Mouse (Mus musculus): ENCODE measurements around the gene Ccdc40. TPM values are rescaled to one million over a fixed set of nuclear protein-coding genes. Genes with fewer than 3 reads are reported as not detected.

Gene Ccdc40
- polyA plus RNA-seq, 1 experiment from 2014 or later: 12.1 TPM

DNA sequence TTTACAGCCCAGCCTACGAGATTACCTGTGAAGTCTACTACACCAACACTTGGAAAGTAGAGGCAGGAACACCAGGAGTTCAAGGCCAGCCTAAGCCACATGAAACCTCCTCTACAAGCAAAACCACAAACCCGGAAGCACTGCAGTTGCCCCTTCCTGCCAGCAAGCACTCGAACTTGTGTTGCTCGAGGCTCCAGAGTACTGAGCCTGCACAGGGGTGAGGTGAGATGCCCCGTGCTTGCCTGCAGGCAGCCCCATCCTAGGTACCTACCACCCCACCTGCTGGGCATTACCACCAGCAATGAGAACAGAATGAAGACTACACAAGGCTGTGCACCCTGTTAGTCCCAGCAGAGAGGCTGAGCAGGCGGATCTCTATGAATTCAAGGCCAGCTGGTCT, 69.6 kb downstream of the Ccdc40 start:
- 0 out of 2 replicates have a peak overlapping the region, but pooled peaks have one; percentile 3 for H3K4me2 ChIP-seq (ENCODE audit: low read depth, low read length)
- no peaks in the 10 kb centered on the region for H3K9me3 ChIP-seq (replicated peaks; ENCODE audit: control insufficient read depth, low read length)
- 79% methylated on average over 6 of the region's 6 CpGs for WGBS
- H3K4me3 ChIP-seq (ENCODE audit: low read depth, low read length): no peak overlapping the region
- H3K27me3 ChIP-seq (ENCODE audit: control insufficient read depth, insufficient read depth, low read length): no peaks in the 10 kb centered on the region
- no peak overlapping the region for H3K9ac ChIP-seq (replicated peaks; ENCODE audit: low read length)
- no peak for ATAC-seq (replicated peaks; ENCODE audit: insufficient number of reproducible peaks, low FRiP score, low TSS enrichment, low read depth)
- no peak for DNase-seq (ENCODE audit: low spot score)
- H3K27ac ChIP-seq (replicated peaks; ENCODE audit: low read depth, low read length): no peak overlapping the region
- no peaks in the 10 kb centered on the region for H3K4me1 ChIP-seq (ENCODE audit: control insufficient read depth, insufficient read depth, low read length)
- peaks cover 21% of the 10 kb centered on the region for H3K36me3 ChIP-seq (replicated peaks; ENCODE audit: control insufficient read depth, insufficient read depth, low read depth, low read length)

DNA sequence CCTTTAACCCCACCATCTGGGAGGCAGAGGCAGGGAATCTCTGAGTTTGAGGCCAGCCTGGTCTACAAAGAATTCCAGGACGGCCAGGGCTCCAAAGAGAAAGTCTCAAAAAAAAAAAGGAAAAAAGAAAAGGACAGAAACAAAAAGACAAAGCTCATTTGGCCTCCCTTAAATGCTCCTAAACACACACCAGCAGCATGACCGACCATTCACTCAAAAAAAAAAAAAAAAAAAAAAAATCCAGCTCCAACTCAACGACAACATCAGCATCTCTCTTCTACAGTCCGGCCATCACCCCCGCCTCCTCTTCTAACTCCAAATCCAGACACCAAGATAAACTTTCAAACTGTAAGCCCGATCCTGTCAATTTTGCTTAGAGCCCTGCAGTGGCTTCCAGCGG, 70.5 kb downstream of the Ccdc40 start:
- peaks cover 13% of the 10 kb centered on the region for H3K36me3 ChIP-seq (replicated peaks; ENCODE audit: control insufficient read depth, insufficient read depth, low read depth, low read length)
- no peaks in the 10 kb centered on the region for H3K9me3 ChIP-seq (replicated peaks; ENCODE audit: control insufficient read depth, low read length)
- no peaks in the 10 kb centered on the region for H3K4me1 ChIP-seq (ENCODE audit: control insufficient read depth, insufficient read depth, low read length)
- WGBS: 19% methylated on average over 7 of the region's 7 CpGs
- DNase-seq (ENCODE audit: low spot score) (no peak), ATAC-seq (replicated peaks; ENCODE audit: insufficient number of reproducible peaks, low FRiP score, low TSS enrichment, low read depth) (no peak)
- peak overlapping the region; percentile 71 for H3K4me2 ChIP-seq (ENCODE audit: low read depth, low read length)
- no peak overlapping the region for H3K27ac ChIP-seq (replicated peaks; ENCODE audit: low read depth, low read length)
- no peaks in the 10 kb centered on the region for H3K27me3 ChIP-seq (ENCODE audit: control insufficient read depth, insufficient read depth, low read length)
- H3K9ac ChIP-seq (replicated peaks; ENCODE audit: low read length): peak overlapping the region; percentile 98
- peak overlapping the region; percentile 98 for H3K4me3 ChIP-seq (ENCODE audit: low read depth, low read length)

DNA sequence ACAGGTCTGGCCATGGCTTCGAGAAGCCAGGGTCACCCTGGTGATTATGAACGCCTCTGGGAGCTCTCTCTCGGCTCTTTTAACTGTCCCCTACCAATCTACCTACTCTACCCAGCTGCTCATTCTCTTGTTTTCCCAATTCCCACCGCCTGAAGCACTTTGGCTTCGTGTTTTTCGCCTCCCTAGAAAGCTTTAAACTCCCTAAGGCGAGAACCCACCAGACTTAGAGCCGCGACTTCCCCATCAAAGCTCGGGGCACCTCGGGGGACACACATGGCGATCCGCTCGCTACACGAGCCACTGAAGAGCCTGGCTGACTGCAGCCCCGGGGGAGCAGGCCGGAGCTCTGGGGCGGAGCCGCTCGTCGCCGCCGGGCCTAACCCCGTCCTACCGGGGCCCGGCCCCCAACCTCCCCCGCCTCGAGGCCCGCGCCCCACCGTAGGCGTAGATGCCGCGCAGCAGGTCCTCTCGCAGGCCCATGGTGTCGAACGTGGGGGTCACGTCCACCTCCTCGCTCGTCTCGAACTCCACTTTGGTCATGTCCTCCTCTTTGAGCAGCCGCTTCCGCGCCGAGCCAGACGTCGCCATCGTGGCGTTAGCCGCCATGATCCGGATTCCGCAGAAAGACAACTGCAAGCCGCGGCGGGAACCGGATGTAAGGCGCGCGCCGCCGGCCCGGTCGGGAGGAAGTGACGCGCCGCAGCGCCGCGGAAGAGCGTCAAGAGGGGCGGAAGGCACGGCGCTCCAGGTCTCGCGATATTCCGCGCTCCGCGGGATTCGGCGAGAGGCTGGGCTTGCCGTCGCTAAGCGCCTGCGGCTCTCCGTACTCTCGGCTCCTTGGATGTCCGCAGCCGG, 71.2 kb downstream of the Ccdc40 start, which contains the start of gene Eif4a3:
TSS of gene Eif4a3 (minus strand) at position 699 of the 855 bp plus-strand sequence.
- Histone ChIP-seq H3K36me3 (replicated peaks; ENCODE audit: control insufficient read depth, insufficient read depth, low read depth, low read length) (peaks cover 9% of the 10 kb centered on the region), H3K27me3 (ENCODE audit: control insufficient read depth, insufficient read depth, low read length) (no peaks in the 10 kb centered on the region), H3K4me3 (ENCODE audit: low read depth, low read length) (peak within 1 kb of the TSS; percentile 98), H3K9me3 (replicated peaks; ENCODE audit: control insufficient read depth, low read length) (no peaks in the 10 kb centered on the region), H3K27ac (replicated peaks; ENCODE audit: low read depth, low read length) (peak within 1 kb of the TSS; percentile 89), H3K9ac (replicated peaks; ENCODE audit: low read length) (peak within 1 kb of the TSS; percentile 98), H3K4me2 (ENCODE audit: low read depth, low read length) (peak within 1 kb of the TSS; percentile 71), H3K4me1 (ENCODE audit: control insufficient read depth, insufficient read depth, low read length) (no peaks in the 10 kb centered on the region)
- WGBS: under 1% methylated on average over 89 of the region's 89 CpGs
- peak; percentile 90 for ATAC-seq (replicated peaks; ENCODE audit: insufficient number of reproducible peaks, low FRiP score, low TSS enrichment, low read depth)
- peak; percentile 99 for DNase-seq (ENCODE audit: low spot score)

DNA sequence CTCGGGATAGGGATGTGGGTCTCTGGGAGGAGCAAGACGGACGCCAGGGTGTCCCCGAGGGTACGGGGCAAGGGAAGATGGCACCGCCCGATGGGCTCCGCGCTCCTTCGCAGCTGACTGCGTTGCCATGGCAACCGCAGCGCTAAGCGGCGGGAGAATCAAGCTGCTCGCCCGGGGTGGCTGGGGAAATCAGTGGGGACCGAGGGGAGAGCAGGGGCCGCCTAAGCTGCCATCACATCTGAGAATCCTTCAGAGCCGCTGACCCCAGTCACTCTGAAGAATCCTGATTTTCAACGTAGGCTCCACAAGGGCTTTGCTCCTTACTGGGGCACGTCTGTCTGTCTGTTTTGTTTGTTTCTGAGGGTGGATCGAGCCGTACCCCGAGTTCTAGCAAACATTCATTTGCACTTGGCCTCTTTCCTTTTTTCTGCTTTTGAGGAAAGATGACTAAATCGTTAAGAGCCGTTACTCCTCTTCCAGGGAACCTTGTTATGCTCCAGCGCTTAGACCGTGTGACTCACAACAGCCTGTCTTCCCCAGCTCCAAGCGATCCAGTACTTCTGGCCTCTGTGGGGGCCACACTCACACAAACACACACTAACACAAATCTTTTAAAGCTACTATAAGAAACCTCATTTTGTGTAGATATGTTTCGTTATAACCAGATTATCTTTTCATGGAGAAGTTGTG, 72.0 kb downstream of the Ccdc40 start:
- DNase-seq (ENCODE audit: low spot score) (no peak), ATAC-seq (replicated peaks; ENCODE audit: insufficient number of reproducible peaks, low FRiP score, low TSS enrichment, low read depth) (peak; percentile 74; the same call in 1 of the 2 replicates)
- Histone ChIP-seq H3K4me1 (ENCODE audit: control insufficient read depth, insufficient read depth, low read length) (no peaks in the 10 kb centered on the region), H3K9me3 (replicated peaks; ENCODE audit: control insufficient read depth, low read length) (no peaks in the 10 kb centered on the region), H3K4me2 (ENCODE audit: low read depth, low read length) (peak overlapping the region; percentile 60), H3K4me3 (ENCODE audit: low read depth, low read length) (peak overlapping the region; percentile 98), H3K27me3 (ENCODE audit: control insufficient read depth, insufficient read depth, low read length) (no peaks in the 10 kb centered on the region), H3K36me3 (replicated peaks; ENCODE audit: control insufficient read depth, insufficient read depth, low read depth, low read length) (peaks cover 6% of the 10 kb centered on the region; the same call in 1 of the 2 replicates), H3K27ac (replicated peaks; ENCODE audit: low read depth, low read length) (peak overlapping the region; percentile 89), H3K9ac (replicated peaks; ENCODE audit: low read length) (peak overlapping the region; percentile 98)
- 2% methylated on average over 31 of the region's 31 CpGs for WGBS

DNA sequence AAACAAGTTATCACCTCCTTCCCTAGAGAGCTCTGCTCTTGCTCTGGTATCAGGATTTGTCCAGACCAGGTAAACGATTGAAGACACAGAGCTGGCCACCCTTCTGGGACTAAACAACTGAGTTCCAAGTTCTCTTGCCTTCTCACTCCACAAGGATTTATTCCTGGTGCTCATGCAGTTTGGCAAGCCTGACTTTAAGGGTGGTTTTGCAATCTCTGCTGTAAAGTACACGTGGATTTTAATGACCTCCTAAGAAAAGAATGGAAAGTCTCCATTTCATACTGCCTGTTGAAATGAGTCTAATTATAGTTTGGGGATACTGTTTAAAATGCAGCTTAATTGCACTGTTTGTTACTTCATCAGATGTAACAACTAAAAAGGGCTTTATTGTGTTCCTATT, 72.6 kb downstream of the Ccdc40 start:
- DNase-seq (ENCODE audit: low spot score): no peak

DNA sequence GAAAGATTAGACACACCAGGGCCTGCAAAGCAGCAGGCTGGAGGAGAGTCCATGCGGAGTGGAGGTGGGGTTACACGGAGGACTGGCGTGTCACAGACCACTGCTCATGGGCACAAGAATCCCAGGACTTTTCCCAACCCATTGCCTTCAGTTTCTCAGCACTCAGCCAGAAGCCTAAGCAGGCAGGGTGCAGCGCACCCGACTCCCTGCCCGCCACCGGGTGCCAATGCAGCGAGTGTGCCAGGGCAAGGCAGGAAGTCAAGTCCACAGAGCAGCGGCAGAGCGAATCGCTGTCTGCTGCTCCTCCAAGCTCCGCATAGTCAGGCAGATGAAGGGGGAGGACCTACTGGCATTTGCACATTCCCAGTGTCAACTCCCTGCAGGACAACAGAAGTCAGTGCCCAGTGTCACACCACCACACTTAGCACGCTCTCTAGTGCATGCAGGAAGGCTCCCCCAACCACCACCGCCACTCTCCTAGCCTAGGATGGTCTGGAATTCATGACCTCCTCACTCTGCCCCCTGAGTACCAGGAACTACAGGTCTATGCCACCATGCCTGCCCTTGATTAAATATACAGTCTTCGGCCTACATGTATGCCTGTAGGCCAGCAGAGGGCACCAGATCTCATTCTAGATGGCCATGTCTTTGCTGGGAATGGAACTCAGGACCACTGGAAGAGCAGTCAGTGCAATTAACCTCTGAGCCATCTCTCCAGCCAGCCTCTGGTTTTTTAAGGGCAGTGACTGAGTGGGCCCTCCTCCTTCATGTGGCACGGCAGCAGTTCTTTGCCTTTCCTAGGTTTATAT, 76.7 kb downstream of the Ccdc40 start:
- no peak overlapping the region for H3K27ac ChIP-seq (replicated peaks; ENCODE audit: low read depth, low read length)
- H3K9ac ChIP-seq (replicated peaks; ENCODE audit: low read length): no peak overlapping the region
- H3K36me3 ChIP-seq (replicated peaks; ENCODE audit: control insufficient read depth, insufficient read depth, low read depth, low read length): no peaks in the 10 kb centered on the region
- H3K9me3 ChIP-seq (replicated peaks; ENCODE audit: control insufficient read depth, low read length): no peaks in the 10 kb centered on the region
- no peaks in the 10 kb centered on the region; the same call in 1 of the 2 replicates for H3K4me1 ChIP-seq (ENCODE audit: control insufficient read depth, insufficient read depth, low read length)
- no peak overlapping the region for H3K4me3 ChIP-seq (ENCODE audit: low read depth, low read length)
- 37% methylated on average over 16 of the region's 16 CpGs for WGBS
- no peak overlapping the region for H3K4me2 ChIP-seq (ENCODE audit: low read depth, low read length)
- DNase-seq (ENCODE audit: low spot score) (peak; percentile 78), ATAC-seq (replicated peaks; ENCODE audit: insufficient number of reproducible peaks, low FRiP score, low TSS enrichment, low read depth) (no peak; the same call in 1 of the 2 replicates)
- no peaks in the 10 kb centered on the region for H3K27me3 ChIP-seq (ENCODE audit: control insufficient read depth, insufficient read depth, low read length)

More for the DNA sequence above, 72.6 kb downstream of the Ccdc40 start:
- Histone ChIP-seq H3K27me3 (ENCODE audit: control insufficient read depth, insufficient read depth, low read length) (no peaks in the 10 kb centered on the region), H3K36me3 (replicated peaks; ENCODE audit: control insufficient read depth, insufficient read depth, low read depth, low read length) (peaks cover 2% of the 10 kb centered on the region; the same call in 1 of the 2 replicates), H3K4me2 (ENCODE audit: low read depth, low read length) (no peak overlapping the region), H3K4me1 (ENCODE audit: control insufficient read depth, insufficient read depth, low read length) (no peaks in the 10 kb centered on the region), H3K27ac (replicated peaks; ENCODE audit: low read depth, low read length) (no peak overlapping the region), H3K9me3 (replicated peaks; ENCODE audit: control insufficient read depth, low read length) (no peaks in the 10 kb centered on the region), H3K9ac (replicated peaks; ENCODE audit: low read length) (no peak overlapping the region), H3K4me3 (ENCODE audit: low read depth, low read length) (no peak overlapping the region)
- WGBS: 44% methylated on average over 2 of the region's 2 CpGs
- no peak for ATAC-seq (replicated peaks; ENCODE audit: insufficient number of reproducible peaks, low FRiP score, low TSS enrichment, low read depth)

DNA sequence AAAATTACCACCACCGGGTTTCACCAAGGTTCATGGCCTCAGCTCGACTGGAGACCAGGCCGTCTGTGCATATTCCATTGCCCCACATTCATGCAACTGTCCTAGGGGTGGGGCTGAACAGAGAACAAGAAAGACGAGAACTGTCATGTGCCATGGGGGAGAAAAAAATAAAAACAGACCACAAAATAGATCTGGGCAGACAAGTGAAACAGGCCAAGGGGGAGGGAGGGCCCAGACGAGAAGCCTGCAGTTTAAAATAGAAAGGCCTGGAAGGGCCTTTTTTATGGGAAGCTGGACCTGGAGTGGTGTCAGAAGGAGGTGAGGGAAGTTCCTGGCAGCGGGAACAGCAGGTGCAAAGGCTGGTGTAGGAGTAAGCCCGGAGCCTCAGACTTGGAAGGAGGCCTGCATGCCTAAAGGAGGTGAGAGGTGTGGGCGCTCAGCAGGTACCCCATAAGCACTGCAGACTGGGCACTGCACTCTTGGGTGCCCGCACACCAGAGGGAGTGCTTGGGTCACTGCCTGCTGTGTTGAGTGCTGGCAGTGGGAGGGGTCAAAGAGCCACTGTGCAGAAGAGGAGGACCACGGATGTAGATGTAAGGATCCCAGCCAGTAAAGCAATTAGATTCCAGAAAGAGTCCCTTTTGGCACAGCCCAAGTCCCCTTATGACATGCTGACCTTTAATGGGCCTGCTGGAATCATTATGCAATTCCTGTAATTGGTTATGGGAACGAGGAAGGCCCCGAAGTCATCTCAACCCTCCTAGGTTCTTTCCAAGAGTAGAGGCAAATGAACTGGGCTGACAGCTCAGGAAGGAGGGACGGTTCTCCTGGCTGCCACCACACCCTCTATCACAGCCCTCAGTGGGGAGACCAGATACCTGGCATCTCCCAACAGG, 78.6 kb downstream of the Ccdc40 start:
- no peak overlapping the region for H3K4me3 ChIP-seq (ENCODE audit: low read depth, low read length)
- no peaks in the 10 kb centered on the region for H3K9me3 ChIP-seq (replicated peaks; ENCODE audit: control insufficient read depth, low read length)
- DNase-seq (ENCODE audit: low spot score) (no peak), ATAC-seq (replicated peaks; ENCODE audit: insufficient number of reproducible peaks, low FRiP score, low TSS enrichment, low read depth) (no peak)
- H3K27ac ChIP-seq (replicated peaks; ENCODE audit: low read depth, low read length): no peak overlapping the region
- H3K4me1 ChIP-seq (ENCODE audit: control insufficient read depth, insufficient read depth, low read length): no peaks in the 10 kb centered on the region; the same call in 1 of the 2 replicates
- 55% methylated on average over 13 of the region's 13 CpGs for WGBS
- no peaks in the 10 kb centered on the region for H3K27me3 ChIP-seq (ENCODE audit: control insufficient read depth, insufficient read depth, low read length)
- no peak overlapping the region for H3K4me2 ChIP-seq (ENCODE audit: low read depth, low read length)
- H3K9ac ChIP-seq (replicated peaks; ENCODE audit: low read length): no peak overlapping the region
- no peaks in the 10 kb centered on the region for H3K36me3 ChIP-seq (replicated peaks; ENCODE audit: control insufficient read depth, insufficient read depth, low read depth, low read length)

All from embryonic facial prominence, embryonic 11.5 days (tissue).